Mouse (Mus musculus) heart, embryonic 13.5 days (tissue): ENCODE data around the gene Syvn1. TPM values are rescaled to one million over a fixed set of nuclear protein-coding genes. Genes with fewer than 3 reads are reported as not detected.

Source experiments
- ATAC-seq: fragments of 200-750 bp; cut with Nextera tagmentation; 2 replicates; pipeline ENCODE4 v1.8.0; 2017; ENCODE audit warnings: moderate TSS enrichment; ENCODE audit not compliant: insufficient number of reproducible peaks, low FRiP score, low TSS enrichment; ENCODE audit errors: extremely low read depth
- H3K27ac ChIP-seq: fragments of 300-500 bp; sonication (generic); replicated peaks from 2 replicates; pipeline ENCODE4 v1.5.1; 2015; ENCODE audit warnings: moderate library complexity, mild to moderate bottlenecking, inconsistent platforms
- H3K27me3 ChIP-seq: fragments of 300-500 bp; sonication (generic); replicated peaks from 2 replicates; pipeline ENCODE4 v1.6.1; 2015; ENCODE audit warnings: mild to moderate bottlenecking, inconsistent platforms
- H3K36me3 ChIP-seq: fragments of 300-500 bp; sonication (generic); 2 replicates; pipeline ENCODE4 v1.6.1; 2015; ENCODE audit warnings: mild to moderate bottlenecking, inconsistent platforms
- H3K4me1 ChIP-seq: fragments of 300-500 bp; sonication (generic); 2 replicates; pipeline ENCODE4 v1.6.1; 2015; ENCODE audit warnings: inconsistent platforms
- H3K4me2 ChIP-seq: fragments of 300-500 bp; sonication (generic); 2 replicates; pipeline ENCODE4 v1.6.1; 2015; ENCODE audit warnings: inconsistent platforms, mild to moderate bottlenecking, moderate library complexity
- H3K4me3 ChIP-seq: fragments of 300-500 bp; sonication (generic); 2 replicates; pipeline ENCODE4 v1.5.1; 2015; ENCODE audit warnings: moderate library complexity, mild to moderate bottlenecking, inconsistent platforms
- H3K9ac ChIP-seq: fragments of 300-500 bp; sonication (generic); 2 replicates; pipeline ENCODE4 v1.6.1; 2015; ENCODE audit warnings: inconsistent platforms, mild to moderate bottlenecking, moderate library complexity
- H3K9me3 ChIP-seq: fragments of 300-500 bp; sonication (generic); 2 replicates; pipeline ENCODE4 v1.6.1; 2016; ENCODE audit warnings: inconsistent platforms
- WGBS: fragments of 180-500 bp; shearing (Covaris S2); methylation state at CpG from one replicate; pipeline ENCODE4 v1.1.7; 2015; ENCODE audit warnings: mixed read lengths; 5-methylcytosine and 5-hydroxymethylcytosine counted together
- polyA plus RNA-seq: library from polyadenylated mRNA; unstranded; fragments of >200 nt; fragmentation: Nextera tagmentation; extraction: Ambion mirVana; gene quantifications from 2 replicates; pipeline ENCODE4 v1.2.1, GENCODE M21; 2015

Gene Syvn1
- polyA plus RNA-seq, 1 experiment from 2014 or later = 17.6 TPM

- no peak overlapping the region for H3K4me2 ChIP-seq
- 91% methylated on average over 31 of the region's 31 CpGs for WGBS
- no peak overlapping the region for H3K4me3 ChIP-seq
- H3K9ac ChIP-seq = no peak overlapping the region
- ATAC-seq = no peak
- peaks cover 63% of the 10 kb centered on the region for H3K36me3 ChIP-seq
- peaks cover 23% of the 10 kb centered on the region for H3K4me1 ChIP-seq
- no peaks in the 10 kb centered on the region for H3K9me3 ChIP-seq
- no peaks in the 10 kb centered on the region for H3K27me3 ChIP-seq
- H3K27ac ChIP-seq = no peak overlapping the region
Observed at GRCm38 (mm10) chr19:6070571-6071250, 24.3 kb downstream of the Syvn1 start.

- H3K4me3 ChIP-seq = no peak overlapping the region
- no peaks in the 10 kb centered on the region for H3K27me3 ChIP-seq
- H3K27ac ChIP-seq = no peak overlapping the region
- no peak for ATAC-seq
- no peaks in the 10 kb centered on the region for H3K9me3 ChIP-seq
- H3K9ac ChIP-seq = no peak overlapping the region
- WGBS = 89% methylated on average over 19 of the region's 19 CpGs
- H3K36me3 ChIP-seq = peaks cover 63% of the 10 kb centered on the region
- H3K4me1 ChIP-seq = peaks cover 26% of the 10 kb centered on the region
- no peak overlapping the region for H3K4me2 ChIP-seq
Observed at GRCm38 (mm10) chr19:6071261-6071660, 24.9 kb downstream of the Syvn1 start.

DNA sequence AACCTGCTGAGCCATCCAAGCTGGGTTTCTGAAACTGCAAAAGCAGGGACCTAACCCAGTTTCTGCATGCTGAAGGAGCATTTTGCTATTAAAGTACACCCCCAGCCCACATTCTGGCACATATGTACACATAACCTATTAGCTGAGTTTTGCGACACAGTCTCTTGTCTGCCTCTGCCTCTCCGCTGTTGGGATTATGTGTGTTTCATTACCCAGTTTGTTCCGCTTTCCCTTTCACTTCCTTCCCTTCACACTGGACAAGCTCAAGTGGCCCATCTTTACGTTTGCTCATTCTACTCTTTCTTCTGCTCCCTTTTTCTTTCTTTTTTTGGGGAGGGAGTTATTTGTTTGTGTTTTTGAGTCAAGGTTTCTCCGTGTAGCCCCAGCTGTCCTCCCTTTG, 27.5 kb downstream of the Syvn1 start:
- Histone ChIP-seq H3K4me2 (no peak overlapping the region), H3K9ac (no peak overlapping the region), H3K27me3 (no peaks in the 10 kb centered on the region), H3K4me3 (no peak overlapping the region), H3K9me3 (no peaks in the 10 kb centered on the region), H3K36me3 (peaks cover 57% of the 10 kb centered on the region), H3K4me1 (peaks cover 13% of the 10 kb centered on the region), H3K27ac (no peak overlapping the region)
- ATAC-seq = no peak
- 92% methylated on average over 5 of the region's 5 CpGs for WGBS

GRCm38 (mm10) chr19:6076564-6077393, 30.4 kb downstream of the Syvn1 start, which contains the start of gene Vps51:
Vps51 (minus strand) TSS chr19:6077231.
- peaks cover 53% of the 10 kb centered on the region for H3K36me3 ChIP-seq
- peak within 1 kb of the TSS; percentile 82 for H3K9ac ChIP-seq
- H3K27me3 ChIP-seq = no peaks in the 10 kb centered on the region
- H3K4me3 ChIP-seq = peak within 1 kb of the TSS; percentile 72
- WGBS = 1% methylated on average over 33 of the region's 33 CpGs
- ATAC-seq = peak; percentile 45
- H3K4me1 ChIP-seq = peaks cover 13% of the 10 kb centered on the region
- H3K27ac ChIP-seq = peak within 1 kb of the TSS; percentile 69
- H3K9me3 ChIP-seq = no peaks in the 10 kb centered on the region
- peak within 1 kb of the TSS; percentile 79 for H3K4me2 ChIP-seq

- ATAC-seq = no peak
- WGBS = 89% methylated on average over 12 of the region's 12 CpGs
Observed at GRCm38 (mm10) chr19:6079983-6080480, 33.7 kb downstream of the Syvn1 start, which contains the start of gene Tmem262. Tmem262 (plus strand) TSS chr19:6080033.

GRCm38 (mm10) chr19:6082156-6082555, 35.8 kb downstream of the Syvn1 start, which contains the start of gene Gm28374:
Gm28374 (minus strand) TSS chr19:6082256.
- H3K27ac ChIP-seq = no peak within 1 kb of the TSS
- H3K9ac ChIP-seq = no peak within 1 kb of the TSS
- H3K36me3 ChIP-seq = peaks cover 48% of the 10 kb centered on the region
- H3K9me3 ChIP-seq = no peaks in the 10 kb centered on the region
- no peak for ATAC-seq
- H3K4me1 ChIP-seq = peaks cover 27% of the 10 kb centered on the region
- H3K27me3 ChIP-seq = no peaks in the 10 kb centered on the region
- 84% methylated on average over 9 of the region's 9 CpGs for WGBS
- H3K4me3 ChIP-seq = no peak within 1 kb of the TSS
- no peak within 1 kb of the TSS for H3K4me2 ChIP-seq

More at GRCm38 (mm10) chr19:6079983-6080480, 33.7 kb downstream of the Syvn1 start, which contains the start of gene Tmem262:
- H3K36me3 ChIP-seq = peaks cover 40% of the 10 kb centered on the region
- no peak within 1 kb of the TSS for H3K27ac ChIP-seq
- no peaks in the 10 kb centered on the region for H3K27me3 ChIP-seq
- no peak within 1 kb of the TSS for H3K4me2 ChIP-seq
- no peak within 1 kb of the TSS for H3K4me3 ChIP-seq
- H3K9me3 ChIP-seq = no peaks in the 10 kb centered on the region
- H3K4me1 ChIP-seq = peaks cover 25% of the 10 kb centered on the region
- H3K9ac ChIP-seq = no peak within 1 kb of the TSS

DNA sequence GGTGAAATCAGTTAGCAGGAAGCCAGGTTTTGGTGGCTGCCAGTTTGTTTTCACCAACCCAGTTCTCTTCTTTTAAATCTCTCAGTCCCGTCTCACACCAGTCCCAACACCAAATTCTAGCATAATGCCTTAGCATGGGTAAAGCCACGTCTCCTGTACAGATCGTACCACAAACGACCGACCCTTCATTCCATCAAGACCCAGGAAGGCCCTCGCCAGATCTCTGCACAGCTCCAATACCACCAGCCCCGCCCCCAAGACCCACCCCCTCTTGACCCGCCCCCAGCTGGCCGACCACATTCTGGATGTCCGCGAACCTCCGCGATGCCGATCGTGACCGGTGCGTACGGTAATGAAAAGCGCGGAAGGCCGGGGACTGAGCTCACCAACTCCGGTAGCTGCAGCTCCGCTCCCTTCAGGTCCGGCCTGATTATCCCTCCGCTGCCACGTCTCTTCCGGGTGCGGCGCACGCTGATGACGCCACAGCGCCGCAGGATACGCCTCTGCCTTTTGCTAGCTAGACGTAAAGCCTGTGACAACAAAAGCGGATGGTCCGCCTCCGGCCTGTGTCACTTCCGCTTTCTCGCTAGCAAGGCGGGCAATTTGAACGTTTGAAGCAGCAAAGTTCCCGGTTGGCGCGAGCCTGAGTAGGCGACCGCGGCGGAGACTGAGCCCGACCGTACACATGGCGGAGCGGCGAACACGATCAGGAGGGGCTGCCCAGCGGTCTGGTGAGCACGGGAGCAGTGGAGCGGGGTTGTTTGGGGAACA, 38.3 kb downstream of the Syvn1 start, which contains the start of the genes Zfpl1 and Cdca5:
TSS of gene Zfpl1 (minus strand) at position 479 of the 771 bp plus-strand sequence.
TSS of gene Cdca5 (plus strand) at position 506 of the 771 bp plus-strand sequence.
- H3K36me3 ChIP-seq = peaks cover 68% of the 10 kb centered on the region

GRCm38 (mm10) chr19:6085417-6085879, 39.1 kb downstream of the Syvn1 start:
- peak overlapping the region; percentile 93 for H3K4me2 ChIP-seq
- peak overlapping the region; percentile 84 for H3K4me3 ChIP-seq
- ATAC-seq = no peak
- H3K9me3 ChIP-seq = no peaks in the 10 kb centered on the region
- H3K27me3 ChIP-seq = no peaks in the 10 kb centered on the region
- H3K27ac ChIP-seq = peak overlapping the region; percentile 59
- WGBS = 0% methylated on average over 17 of the region's 17 CpGs
- H3K4me1 ChIP-seq = peaks cover 22% of the 10 kb centered on the region
- peaks cover 68% of the 10 kb centered on the region for H3K36me3 ChIP-seq
- peak overlapping the region; percentile 89 for H3K9ac ChIP-seq

More for the DNA sequence above, 38.3 kb downstream of the Syvn1 start, which contains the start of the genes Zfpl1 and Cdca5:
- Histone ChIP-seq H3K4me1 (peaks cover 22% of the 10 kb centered on the region), H3K27me3 (no peaks in the 10 kb centered on the region), H3K9ac (peak within 1 kb of the TSS; percentile 89), H3K4me2 (peak within 1 kb of the TSS; percentile 94), H3K27ac (peak within 1 kb of the TSS; percentile 59), H3K9me3 (no peaks in the 10 kb centered on the region), H3K4me3 (peak within 1 kb of the TSS; percentile 84)
- WGBS = under 1% methylated on average over 58 of the region's 58 CpGs
- peak; percentile 79 for ATAC-seq

DNA sequence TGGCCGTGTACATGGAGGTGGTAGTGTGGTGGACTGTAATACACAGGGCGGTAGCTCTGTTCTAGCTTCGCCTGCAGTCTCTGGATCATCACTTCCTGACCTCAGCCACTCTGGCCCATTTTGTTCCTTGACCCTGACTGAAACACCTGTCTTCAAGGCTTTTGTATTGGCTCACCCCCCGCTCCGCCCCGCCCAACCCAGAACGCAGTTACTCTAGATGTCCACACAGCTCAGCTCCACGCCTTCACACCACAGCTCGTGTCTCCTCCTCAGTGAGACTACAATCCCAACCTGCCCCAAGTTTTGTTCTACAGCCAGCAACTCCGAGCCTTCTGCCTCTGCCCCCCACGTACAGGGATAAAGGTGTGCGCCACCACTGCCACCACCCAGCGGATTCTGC, 42.5 kb downstream of the Syvn1 start:
- no peak overlapping the region for H3K9ac ChIP-seq
- no peak overlapping the region for H3K4me2 ChIP-seq
- peaks cover 16% of the 10 kb centered on the region for H3K4me1 ChIP-seq
- no peaks in the 10 kb centered on the region for H3K9me3 ChIP-seq
- H3K4me3 ChIP-seq = no peak overlapping the region
- H3K36me3 ChIP-seq = peaks cover 69% of the 10 kb centered on the region
- no peak overlapping the region for H3K27ac ChIP-seq
- 91% methylated on average over 13 of the region's 13 CpGs for WGBS
- no peak for ATAC-seq
- H3K27me3 ChIP-seq = no peaks in the 10 kb centered on the region

- Histone ChIP-seq H3K36me3 (peaks cover 74% of the 10 kb centered on the region), H3K27ac (no peak within 1 kb of the TSS), H3K4me2 (no peak within 1 kb of the TSS), H3K27me3 (no peaks in the 10 kb centered on the region), H3K4me3 (no peak within 1 kb of the TSS), H3K9ac (no peak within 1 kb of the TSS), H3K4me1 (no peaks in the 10 kb centered on the region), H3K9me3 (no peaks in the 10 kb centered on the region)
- WGBS = 88% methylated on average over 7 of the region's 7 CpGs
- no peak for ATAC-seq
Observed at GRCm38 (mm10) chr19:6094119-6094518, 47.7 kb downstream of the Syvn1 start, which contains the start of gene AC131692.1. AC131692.1 (plus strand) TSS chr19:6094419.
